Mouse (Mus musculus): ENCODE data around the gene Zbtb40. TPM values are rescaled to one million over a fixed set of nuclear protein-coding genes. Genes with fewer than 3 reads are reported as not detected.

The Zbtb40 gene
- polyA plus RNA-seq, 1 experiment from 2014 or later, result 4.5 TPM

DNA sequence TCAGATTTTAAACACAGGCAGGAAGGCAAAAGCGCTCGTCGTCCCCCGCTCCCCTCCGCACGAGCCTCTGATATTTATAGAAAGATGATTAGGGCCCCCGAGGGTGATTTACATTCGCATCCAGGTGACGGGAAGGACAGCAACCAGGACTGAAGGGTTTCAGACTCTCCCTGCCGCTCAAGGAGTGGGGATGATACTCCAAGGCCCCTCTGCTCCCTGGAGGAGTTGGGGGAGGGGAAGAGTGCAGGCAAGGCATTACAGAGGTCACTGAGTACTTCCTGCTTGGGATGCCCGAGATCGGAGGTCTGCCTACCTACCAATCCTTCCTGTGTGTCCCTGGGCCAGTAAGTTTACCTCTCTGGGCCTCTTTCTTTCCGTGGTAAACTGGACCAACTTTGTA, 105.4 kb downstream of the Zbtb40 start:
- Histone ChIP-seq H3K27ac (no peak overlapping the region), H3K9ac (no peak overlapping the region), H3K4me2 (peak overlapping the region; percentile 30), H3K4me1 (replicated peaks) (peaks cover 39% of the 10 kb centered on the region), H3K27me3 (peaks cover 40% of the 10 kb centered on the region), H3K4me3 (no peak overlapping the region), H3K36me3 (no peaks in the 10 kb centered on the region), H3K9me3 (no peaks in the 10 kb centered on the region)
- no peak for ATAC-seq (ENCODE audit: low FRiP score)
- 25% methylated on average over 13 of the region's 13 CpGs for WGBS

DNA sequence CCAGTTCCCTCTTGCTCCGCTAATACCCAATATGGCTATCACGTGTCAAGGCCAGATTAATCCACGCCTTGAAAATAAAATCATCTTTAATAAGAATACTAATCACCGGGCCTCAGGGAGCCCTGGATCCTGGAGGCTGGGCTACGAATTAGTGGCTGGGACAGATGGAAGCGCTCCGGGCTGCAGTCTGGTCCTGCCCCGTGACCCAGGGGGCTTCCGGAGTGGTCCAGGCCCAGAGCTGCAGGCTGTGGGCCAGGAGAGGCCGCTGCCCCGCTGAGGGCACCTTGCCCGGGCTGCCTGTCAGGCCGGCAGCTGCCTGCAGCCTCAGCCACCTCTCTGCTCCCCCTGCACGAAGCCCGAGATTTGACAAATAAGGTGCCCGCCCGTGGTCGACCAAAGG, 105.8 kb downstream of the Zbtb40 start:
- peaks cover 39% of the 10 kb centered on the region for H3K4me1 ChIP-seq (replicated peaks)
- peak overlapping the region; percentile 30 for H3K4me2 ChIP-seq
- H3K4me3 ChIP-seq, result no peak overlapping the region
- no peak overlapping the region for H3K27ac ChIP-seq
- H3K27me3 ChIP-seq, result peaks cover 40% of the 10 kb centered on the region
- 13% methylated on average over 18 of the region's 18 CpGs for WGBS
- no peak for ATAC-seq (ENCODE audit: low FRiP score)
- H3K36me3 ChIP-seq, result no peaks in the 10 kb centered on the region
- no peak overlapping the region; the same call in 1 of the 2 replicates for H3K9ac ChIP-seq
- no peaks in the 10 kb centered on the region for H3K9me3 ChIP-seq

- ATAC-seq (ENCODE audit: low FRiP score), result no peak
- H3K36me3 ChIP-seq, result no peaks in the 10 kb centered on the region
- peaks cover 55% of the 10 kb centered on the region for H3K27me3 ChIP-seq
- H3K4me1 ChIP-seq (replicated peaks), result peaks cover 20% of the 10 kb centered on the region
- WGBS, result 88% methylated on average over 5 of the region's 5 CpGs
- H3K4me2 ChIP-seq, result no peak overlapping the region
- no peak overlapping the region for H3K4me3 ChIP-seq
- H3K9me3 ChIP-seq, result no peaks in the 10 kb centered on the region
- H3K9ac ChIP-seq, result no peak overlapping the region
- H3K27ac ChIP-seq, result no peak overlapping the region
These were observed 110.7 kb downstream of the Zbtb40 start for GRCm38 (mm10) chr4:136937935-136938334.

DNA sequence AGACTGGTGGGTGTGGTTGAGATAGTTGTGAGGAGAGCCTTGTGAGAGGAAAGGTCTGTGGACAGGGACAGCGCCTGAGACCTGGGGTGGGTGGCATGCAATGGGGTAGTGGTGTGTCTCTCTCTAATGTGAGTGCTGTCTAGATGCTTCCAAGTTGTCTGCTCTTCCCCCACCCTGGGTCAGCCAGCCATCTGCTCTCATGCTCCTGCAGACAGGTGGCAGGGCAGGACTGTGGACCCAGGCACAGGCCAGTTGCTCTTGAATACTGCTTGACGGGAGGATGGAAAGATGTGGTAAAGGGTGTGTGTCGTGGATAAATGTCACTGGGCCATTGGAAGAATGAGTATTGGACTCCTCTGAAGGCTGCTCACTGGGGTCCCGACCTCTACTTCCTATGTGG, 111.3 kb downstream of the Zbtb40 start:
- Histone ChIP-seq H3K27me3 (peaks cover 60% of the 10 kb centered on the region), H3K36me3 (no peaks in the 10 kb centered on the region), H3K4me1 (replicated peaks) (peaks cover 14% of the 10 kb centered on the region), H3K27ac (no peak overlapping the region), H3K4me2 (no peak overlapping the region), H3K4me3 (no peak overlapping the region), H3K9me3 (no peaks in the 10 kb centered on the region), H3K9ac (no peak overlapping the region)
- no peak for ATAC-seq (ENCODE audit: low FRiP score)
- WGBS, result 86% methylated on average over 4 of the region's 4 CpGs

DNA sequence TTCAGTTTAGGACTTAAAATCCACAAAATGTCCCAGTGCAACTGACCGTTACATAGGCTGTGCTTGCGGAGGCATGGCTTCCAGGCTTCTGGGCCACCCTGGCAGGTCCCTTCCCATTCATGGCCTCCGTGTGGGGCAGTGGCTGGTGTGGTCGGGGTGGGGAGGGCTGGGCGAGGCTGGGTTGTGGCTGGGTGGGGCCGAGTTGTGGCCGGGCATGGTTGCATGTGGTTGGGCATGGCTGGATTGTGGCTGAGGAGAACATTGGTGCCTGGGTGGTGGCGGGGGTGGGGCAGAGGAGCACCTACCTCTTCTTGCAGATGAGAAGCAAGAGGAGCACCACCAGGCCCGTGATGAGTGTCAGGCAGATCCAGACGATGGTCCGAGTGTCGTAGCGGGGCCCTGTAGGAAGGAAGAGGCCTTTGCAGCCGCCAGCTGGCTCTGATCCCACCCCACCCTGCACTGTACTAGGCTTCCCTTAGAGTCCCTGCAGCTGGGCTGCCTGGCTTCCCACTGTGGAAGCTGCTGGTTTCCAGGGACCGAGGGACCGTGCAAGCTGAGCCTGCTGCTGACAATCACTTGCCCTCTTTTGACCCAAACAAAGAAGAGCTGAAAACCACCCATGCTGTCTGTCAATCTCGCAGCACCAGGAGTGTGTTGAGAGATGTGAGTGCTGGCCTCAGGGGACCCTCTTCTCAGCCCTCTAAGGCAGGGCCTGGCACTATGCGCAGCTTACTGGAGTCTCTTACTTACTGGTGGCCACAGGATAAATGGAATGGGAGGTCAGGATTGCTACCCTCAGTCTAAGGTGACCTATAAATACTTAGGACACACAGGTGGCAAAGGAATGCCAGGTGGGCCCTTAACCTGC, 113.6 kb downstream of the Zbtb40 start:
- no peaks in the 10 kb centered on the region for H3K9me3 ChIP-seq
- H3K27me3 ChIP-seq, result peaks cover 65% of the 10 kb centered on the region
- no peak for ATAC-seq (ENCODE audit: low FRiP score)
- H3K4me3 ChIP-seq, result no peak overlapping the region
- 0 out of 2 replicates have a peak overlapping the region, but pooled peaks have one; percentile 24 for H3K9ac ChIP-seq
- no peaks in the 10 kb centered on the region for H3K36me3 ChIP-seq
- H3K27ac ChIP-seq, result no peak overlapping the region
- peaks cover 12% of the 10 kb centered on the region for H3K4me1 ChIP-seq (replicated peaks)
- no peak overlapping the region for H3K4me2 ChIP-seq
- 41% methylated on average over 18 of the region's 18 CpGs for WGBS

GRCm38 (mm10) chr4:136930474-136930873, 118.1 kb downstream of the Zbtb40 start:
- 86% methylated on average over 8 of the region's 8 CpGs for WGBS
- Histone ChIP-seq H3K9ac (no peak overlapping the region), H3K27ac (no peak overlapping the region), H3K9me3 (no peaks in the 10 kb centered on the region), H3K36me3 (no peaks in the 10 kb centered on the region), H3K27me3 (peaks cover 62% of the 10 kb centered on the region), H3K4me3 (no peak overlapping the region), H3K4me1 (replicated peaks) (peaks cover 30% of the 10 kb centered on the region), H3K4me2 (no peak overlapping the region)
- no peak for ATAC-seq (ENCODE audit: low FRiP score)

Other genes with a start within 250 kb of the Zbtb40 start
- gene Ephb2, start 212.8 kb downstream of the Zbtb40 start, polyA plus RNA-seq (2015; fragmentation: Nextera tagmentation; extraction: Ambion mirVana), result 14.9 and 16.5 TPM in 2 replicates
- gene C1qb, start 162.6 kb downstream of the Zbtb40 start, polyA plus RNA-seq (2015; fragmentation: Nextera tagmentation; extraction: Ambion mirVana), result 37.9 and 48.5 TPM in 2 replicates
- 19.5 and 24.3 TPM in 2 replicates for gene C1qc, start 155.7 kb downstream of the Zbtb40 start, polyA plus RNA-seq (2015; fragmentation: Nextera tagmentation; extraction: Ambion mirVana)
- gene C1qa, start 150.0 kb downstream of the Zbtb40 start, polyA plus RNA-seq (2015; fragmentation: Nextera tagmentation; extraction: Ambion mirVana), result 23.6 and 24.6 TPM in 2 replicates
- 5.6 and 6.1 TPM in 2 replicates for gene Epha8, start 92.0 kb downstream of the Zbtb40 start, polyA plus RNA-seq (2015; fragmentation: Nextera tagmentation; extraction: Ambion mirVana)
- 1.2 and 1.5 TPM in 2 replicates for gene Wnt4, start 228.7 kb upstream of the Zbtb40 start, polyA plus RNA-seq (2015; fragmentation: Nextera tagmentation; extraction: Ambion mirVana)